In genomic region chr11:119138205-119138604, GRCm38 (mm10) we compare ENCODE assay signal across 25 mouse cellular contexts. TPM values are rescaled to one million over a fixed set of nuclear protein-coding genes. Genes with fewer than 3 reads are reported as not detected.
DNase-seq lines count a peak whose midpoint lies in the region; ATAC-seq and TF ChIP-seq lines count a peak whose summit lies in the region.
"Had no signal": no experiment of that assay in that cellular context is flagged by ENCODE, and none has a peak within 500 bp of the region (broad histone marks: within the 10 kb centered on the region; RNA-seq: fewer than 3 reads in every experiment).

No protein-coding gene starts in this region.

- 0 out of 2 replicates have a peak, but pooled peaks cover 3% of the 10 kb centered on the region for H3K4me1 ChIP-seq in forebrain, postnatal 0 days (ENCODE audit: insufficient read depth)
- peaks cover 9% of the 10 kb centered on the region for H3K4me1 ChIP-seq in forebrain, embryonic 16.5 days (replicated peaks; ENCODE audit: control insufficient read depth, insufficient read depth, low read length)
- H3K4me1 ChIP-seq in lung, postnatal 0 days (ENCODE audit: insufficient read depth, low read depth, low read length), result peaks cover 8% of the 10 kb centered on the region; the same call in 1 of the 2 replicates
- H3K4me1 ChIP-seq: embryonic facial prominence, embryonic 15.5 days had no signal

- TF ChIP-seq CTCF in forebrain, postnatal 0 days (IDR thresholded peaks at IDR 0.05; ENCODE audit: low read depth), result no peak
- TF ChIP-seq CTCF in lung, postnatal 0 days (IDR thresholded peaks at IDR 0.05), result no peak

- H3K36me3 ChIP-seq in forebrain, postnatal 0 days (ENCODE audit: insufficient read depth), result no peaks in the 10 kb centered on the region; the same call in 1 of the 2 replicates
- no peaks in the 10 kb centered on the region for H3K36me3 ChIP-seq in forebrain, embryonic 16.5 days (ENCODE audit: control insufficient read depth, insufficient read depth)
- H3K36me3 ChIP-seq in lung, postnatal 0 days (ENCODE audit: insufficient read depth, low read length), result no peaks in the 10 kb centered on the region
- H3K36me3 ChIP-seq: embryonic facial prominence, embryonic 12.5 days; embryonic facial prominence, embryonic 15.5 days; heart, embryonic 10.5 days; heart, embryonic 13.5 days had no signal

- no peak overlapping the region for H3K4me3 ChIP-seq in forebrain, postnatal 0 days (ENCODE audit: low read depth, low read length)
- H3K4me3 ChIP-seq in forebrain, embryonic 16.5 days (replicated peaks; ENCODE audit: low read length), result no peak overlapping the region
- no peak overlapping the region for H3K4me3 ChIP-seq in lung, postnatal 0 days (ENCODE audit: low read depth, low read length)
- H3K4me3 ChIP-seq: embryonic facial prominence, embryonic 12.5 days; embryonic facial prominence, embryonic 15.5 days; heart, adult 2 months; heart, embryonic 10.5 days; heart, embryonic 13.5 days had no signal

- intact Hi-C loops in left cerebral cortex, postnatal 4 days (cut with DNase I), result no loop called here

- H3K9ac ChIP-seq in forebrain, postnatal 0 days, result no peak overlapping the region
- no peak overlapping the region for H3K9ac ChIP-seq in forebrain, embryonic 16.5 days (replicated peaks; ENCODE audit: low read depth, low read length)
- H3K9ac ChIP-seq in lung, postnatal 0 days (replicated peaks; ENCODE audit: low read depth), result no peak overlapping the region
- H3K9ac ChIP-seq: embryonic facial prominence, embryonic 12.5 days; embryonic facial prominence, embryonic 15.5 days; heart, embryonic 13.5 days; hindbrain, embryonic 14.5 days had no signal

- no peaks in the 10 kb centered on the region for H3K27me3 ChIP-seq in forebrain, postnatal 0 days (ENCODE audit: insufficient read depth, low read length)
- no peaks in the 10 kb centered on the region for H3K27me3 ChIP-seq in forebrain, embryonic 16.5 days (replicated peaks; ENCODE audit: control insufficient read depth, insufficient read depth, low read length)
- no peaks in the 10 kb centered on the region for H3K27me3 ChIP-seq in lung, postnatal 0 days (replicated peaks; ENCODE audit: insufficient read depth, low read length)

- 78% methylated on average over 9 of the region's 9 CpGs for WGBS in forebrain, postnatal 0 days
- WGBS in forebrain, embryonic 16.5 days, result 83% methylated on average over 9 of the region's 9 CpGs
- 48% methylated on average over 9 of the region's 9 CpGs for WGBS in lung, postnatal 0 days

- TF ChIP-seq EP300 in lung, postnatal 0 days (IDR thresholded peaks at IDR 0.05), result no peak

- no peak overlapping the region for H3K27ac ChIP-seq in forebrain, postnatal 0 days (ENCODE audit: low read depth, low read length)
- H3K27ac ChIP-seq in forebrain, embryonic 16.5 days (ENCODE audit: low read length), result no peak overlapping the region
- no peak overlapping the region for H3K27ac ChIP-seq in lung, postnatal 0 days (ENCODE audit: low read length)
- H3K27ac ChIP-seq: embryonic facial prominence, embryonic 12.5 days; embryonic facial prominence, embryonic 15.5 days; heart, adult 2 months; heart, embryonic 10.5 days; heart, embryonic 13.5 days; hindbrain, embryonic 14.5 days had no signal

- H3K4me2 ChIP-seq in forebrain, postnatal 0 days (ENCODE audit: low read depth), result no peak overlapping the region
- no peak overlapping the region for H3K4me2 ChIP-seq in forebrain, embryonic 16.5 days (ENCODE audit: low read length)
- no peak overlapping the region for H3K4me2 ChIP-seq in lung, postnatal 0 days (replicated peaks; ENCODE audit: low read depth, low read length)
- H3K4me2 ChIP-seq: embryonic facial prominence, embryonic 12.5 days; embryonic facial prominence, embryonic 15.5 days; heart, embryonic 13.5 days; hindbrain, embryonic 14.5 days had no signal

- no peaks in the 10 kb centered on the region for H3K9me3 ChIP-seq in forebrain, postnatal 0 days (ENCODE audit: low read length)
- no peaks in the 10 kb centered on the region for H3K9me3 ChIP-seq in forebrain, embryonic 16.5 days (ENCODE audit: control insufficient read depth, low read length)
- H3K9me3 ChIP-seq in lung, postnatal 0 days (ENCODE audit: low read length), result no peaks in the 10 kb centered on the region
- H3K9me3 ChIP-seq: embryonic facial prominence, embryonic 12.5 days; embryonic facial prominence, embryonic 15.5 days; heart, embryonic 10.5 days; heart, embryonic 13.5 days had no signal

- peak; percentile 23; the same call in 1 of the 2 replicates for ATAC-seq in forebrain, postnatal 0 days
- no peak for ATAC-seq in forebrain, embryonic 16.5 days
- 0 out of 2 replicates have a peak, but pooled peaks have one; percentile 24 for ATAC-seq in lung, postnatal 0 days
- ATAC-seq: activated CD4-positive, CD25-positive, alpha-beta regulatory T cell, adult 4 months; CD4-positive, CD25-positive, alpha-beta regulatory T cell, adult 4 months; forebrain, embryonic 14.5 days had no signal

- no peak for DNase-seq in forebrain, postnatal 0 days
- peak; percentile 46 for DNase-seq in left cerebral cortex, postnatal 4 days
- no peak for DNase-seq in left cerebral cortex, adult 18-20 months (ENCODE audit: low spot score in 2 of 2)
- DNase-seq in lung, postnatal 0 days (ENCODE audit: low spot score), result no peak
- DNase-seq in lung, postnatal 36 days, result no peak
- peak; percentile 24 for DNase-seq in 416B (ENCODE audit: low read depth)
- no peak for DNase-seq in layer of hippocampus, postnatal 14 days (ENCODE audit: low spot score in 2 of 2)
- DNase-seq: adrenal gland, adult 8-10 months; adrenal gland, postnatal 25 days; cerebellum, adult 18-20 months; cerebellum, adult 9-10 months; gastrocnemius, postnatal 10 days; gastrocnemius, postnatal 36 days; heart, adult 2 months; heart, postnatal 14 days; heart, postnatal 4 days had no signal

RNA-seq across cellular contexts. Expression of gene Cbx4, which starts 52.2 kb away (rescaled TPM):
- 36.1 and 38.6 TPM in 2 replicates for total RNA-seq in forebrain, postnatal 0 days (2014; rRNA removed)
- 21.7 and 26.1 TPM in 2 replicates for polyA plus RNA-seq in forebrain, postnatal 0 days (2015; fragmentation: Nextera tagmentation; extraction: Ambion mirVana)
- polyA plus RNA-seq in forebrain, embryonic 16.5 days (2015; fragmentation: Nextera tagmentation; extraction: Ambion mirVana), result 18.1 and 18.5 TPM in 2 replicates
- 10 to 100 TPM; 40.8 to 45.2 TPM for total RNA-seq in left cerebral cortex, postnatal 4 days (2021)
- 10 to 100 TPM; 46.0 to 49.9 TPM for total RNA-seq in left cerebral cortex, adult 18-20 months (2021)
- polyA plus RNA-seq in lung, postnatal 0 days (2015; fragmentation: Nextera tagmentation; extraction: Ambion mirVana), result 8.9 and 9.7 TPM in 2 replicates
- total RNA-seq in layer of hippocampus, postnatal 14 days (2021), result 10 to 100 TPM; 59.1 to 59.4 TPM

Comparison
In these comparisons a context has a peak if more than half of its experiments do, and no peak if none do; other contexts are left out.
1. DNase-seq: peak in left cerebral cortex, postnatal 4 days (single experiment) and 416B (single experiment); none in forebrain, postnatal 0 days (single experiment), left cerebral cortex, adult 18-20 months (0 of 2), lung, postnatal 0 days (single experiment), lung, postnatal 36 days (single experiment) and layer of hippocampus, postnatal 14 days (0 of 2).